Mouse (Mus musculus) ES-E14 (cell line): ENCODE data around the gene Grk6.

Source experiments
- HCFC1 ChIP-seq: IDR thresholded peaks from 2 replicates; pipeline ENCODE4 v1.6.1; 2012; ENCODE audit warnings: low read length, inconsistent platforms, borderline replicate concordance; ENCODE audit not compliant: insufficient read depth
- MAFK ChIP-seq: IDR thresholded peaks from 2 replicates; pipeline ENCODE4 v1.6.1; 2014; ENCODE audit warnings: mild to moderate bottlenecking, low read depth, low read length, inconsistent platforms; ENCODE audit not compliant: insufficient read depth
- ZC3H11A ChIP-seq: IDR thresholded peaks from 2 replicates; pipeline ENCODE4 v1.6.1; 2012; ENCODE audit warnings: low read depth, mild to moderate bottlenecking, inconsistent platforms, low read length, borderline replicate concordance

DNA sequence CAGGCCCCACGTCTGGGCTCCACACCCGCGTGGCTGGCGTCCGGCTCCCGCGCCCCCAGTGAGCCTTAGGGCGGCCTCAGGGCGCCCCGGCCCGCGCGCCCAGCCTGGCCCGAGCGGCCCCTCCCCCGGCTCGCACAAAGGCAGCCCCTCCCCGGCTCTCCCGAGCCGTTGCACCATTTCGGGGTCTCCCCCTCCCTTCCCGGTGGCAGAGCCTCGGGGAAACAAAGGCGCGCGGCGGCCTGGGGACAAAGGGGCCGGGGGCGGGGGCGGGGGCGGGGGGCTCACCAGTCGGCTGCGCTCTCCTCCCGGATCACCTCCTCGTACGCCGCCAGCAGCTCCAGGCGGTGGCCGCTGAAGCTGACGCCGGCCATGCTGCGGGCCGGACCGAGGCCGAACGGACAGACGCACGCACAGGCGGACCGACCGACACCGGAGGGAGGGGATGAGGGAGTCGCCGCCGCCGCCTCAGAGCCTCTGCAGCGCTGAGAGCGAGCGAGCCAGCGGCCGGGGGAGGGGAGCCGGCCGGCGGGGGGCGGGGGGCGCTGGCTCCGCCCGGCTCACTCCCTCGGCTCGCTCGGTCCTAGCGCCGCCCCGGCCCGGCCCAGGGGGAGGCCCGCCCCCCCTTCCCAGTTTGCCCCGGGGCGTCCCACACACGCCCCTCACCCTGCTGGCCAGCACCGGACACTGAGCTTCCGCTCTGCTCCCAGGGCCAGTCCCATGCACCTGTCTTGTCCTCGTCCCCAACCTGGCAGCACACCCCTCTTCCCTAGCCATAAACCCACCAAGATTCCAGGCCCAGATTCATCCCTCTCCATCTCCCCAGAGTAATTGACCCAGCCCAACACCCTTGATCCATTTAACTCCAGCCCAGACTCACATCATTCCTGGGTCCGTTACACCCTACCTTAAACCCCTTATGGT lies 43.0 kb downstream of the Grk6 start, which contains the start of gene Dbn1:
- TF ChIP-seq HCFC1 = no peak
- no peak for TF ChIP-seq MAFK
- no peak for TF ChIP-seq ZC3H11A
